8 mouse cellular contexts compared by ENCODE assay signal in the genomic region with DNA sequence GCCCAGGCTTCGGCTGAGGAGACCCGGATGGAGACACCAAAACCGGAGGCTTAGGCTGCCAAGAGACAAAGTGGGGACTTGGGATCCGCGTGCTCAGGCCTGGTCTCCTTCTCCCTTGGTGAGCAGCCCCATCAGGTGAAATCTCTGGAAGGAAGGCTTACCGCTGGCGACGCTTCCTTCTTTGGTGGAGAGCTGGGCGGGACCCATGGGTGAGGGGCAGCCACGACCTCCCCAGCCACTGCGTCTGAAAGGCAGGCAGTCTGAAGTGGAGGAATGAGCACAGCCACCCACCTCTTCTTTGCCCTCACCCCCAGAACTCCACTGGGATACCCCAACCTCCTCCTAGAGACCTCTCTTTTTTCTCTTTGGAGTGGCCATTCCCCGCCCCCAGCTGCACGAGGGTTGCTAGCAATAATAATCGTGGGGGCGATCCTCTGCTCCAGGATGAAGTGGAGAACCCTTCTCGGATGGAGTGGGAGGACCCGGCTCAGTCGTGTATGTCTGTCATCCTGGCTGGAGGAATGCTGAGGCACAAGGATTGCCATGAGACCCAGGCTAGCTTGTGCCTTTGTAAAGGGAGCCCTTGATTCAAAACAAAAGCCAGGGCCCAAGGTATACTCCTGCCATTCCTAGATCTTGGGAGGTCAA. TPM values are rescaled to one million over a fixed set of nuclear protein-coding genes. Genes with fewer than 3 reads are reported as not detected.
DNase-seq lines count a peak whose midpoint lies in the region; ATAC-seq and TF ChIP-seq lines count a peak whose summit lies in the region.

No protein-coding gene starts in this region.

- intact Hi-C loops in gastrocnemius, adult 2 months (cut with DNase I): loop anchor here (5.0 kb wide), 1 partner anchor 62 kb away; no protein-coding TSS in a partner anchor
- intact Hi-C loops in gastrocnemius, postnatal 36 days (cut with DNase I): no loop called here

- 11% methylated on average over 18 of the region's 18 CpGs for WGBS in neural tube, embryonic 11.5 days
- 12% methylated on average over 18 of the region's 18 CpGs for WGBS in intestine, embryonic 15.5 days
- 8% methylated on average over 18 of the region's 18 CpGs for WGBS in neural tube, embryonic 15.5 days

- no peak for TF ChIP-seq CTCF in gastrocnemius, adult 2 months (IDR thresholded peaks at IDR 0.05)

- DNase-seq in gastrocnemius, adult 2 months: peak; percentile 20
- no peak for DNase-seq in gastrocnemius, adult 8-10 months (ENCODE audit: low spot score in 2 of 2)
- DNase-seq in neural tube, embryonic 11.5 days (ENCODE audit: low spot score): no peak
- DNase-seq in neural tube, embryonic 10.5 days (ENCODE audit: extremely low spot score, low spot score): no peak
- no peak for DNase-seq in gastrocnemius, postnatal 36 days

- H3K4me3 ChIP-seq in gastrocnemius, adult 2 months: peak overlapping the region; percentile 74
- H3K4me3 ChIP-seq in neural tube, embryonic 11.5 days (ENCODE audit: low read depth, low read length): no peak overlapping the region
- peak overlapping the region; percentile 16 for H3K4me3 ChIP-seq in intestine, embryonic 15.5 days (replicated peaks)
- H3K4me3 ChIP-seq in neural tube, embryonic 15.5 days (replicated peaks): peak overlapping the region; percentile 14

- H3K9me3 ChIP-seq in neural tube, embryonic 11.5 days (ENCODE audit: control insufficient read depth, low read length): no peaks in the 10 kb centered on the region
- no peaks in the 10 kb centered on the region for H3K9me3 ChIP-seq in intestine, embryonic 15.5 days
- no peaks in the 10 kb centered on the region for H3K9me3 ChIP-seq in neural tube, embryonic 15.5 days (replicated peaks)

- H3K27ac ChIP-seq in gastrocnemius, adult 2 months: peak overlapping the region; percentile 82
- H3K27ac ChIP-seq in neural tube, embryonic 11.5 days (ENCODE audit: low read depth, low read length): no peak overlapping the region
- H3K27ac ChIP-seq in intestine, embryonic 15.5 days: no peak overlapping the region
- H3K27ac ChIP-seq in neural tube, embryonic 15.5 days (replicated peaks): no peak overlapping the region

- peaks cover 21% of the 10 kb centered on the region for H3K27me3 ChIP-seq in neural tube, embryonic 11.5 days (ENCODE audit: control insufficient read depth, insufficient read depth, low read length)
- H3K27me3 ChIP-seq in intestine, embryonic 15.5 days (replicated peaks): peaks cover 21% of the 10 kb centered on the region; the same call in 1 of the 2 replicates
- peaks cover 27% of the 10 kb centered on the region for H3K27me3 ChIP-seq in neural tube, embryonic 15.5 days (replicated peaks)

- peaks cover 25% of the 10 kb centered on the region for H3K4me1 ChIP-seq in neural tube, embryonic 11.5 days (ENCODE audit: control insufficient read depth, insufficient read depth, low read length)
- H3K4me1 ChIP-seq in intestine, embryonic 15.5 days (replicated peaks): peaks cover 42% of the 10 kb centered on the region
- H3K4me1 ChIP-seq in neural tube, embryonic 15.5 days: peaks cover 37% of the 10 kb centered on the region

- ATAC-seq in neural tube, embryonic 11.5 days (ENCODE audit: insufficient read depth, low FRiP score, low TSS enrichment): no peak
- ATAC-seq in intestine, embryonic 15.5 days: no peak
- ATAC-seq in neural tube, embryonic 15.5 days (ENCODE audit: low FRiP score): no peak
- ATAC-seq in monocyte, adult 5-6 weeks (replicated peaks; ENCODE audit: insufficient number of reproducible peaks, low FRiP score, low TSS enrichment, poor library complexity, severe bottlenecking): no peak

- peak overlapping the region; percentile 39 for H3K9ac ChIP-seq in neural tube, embryonic 11.5 days (ENCODE audit: low read length)
- peak overlapping the region; percentile 27; the same call in 1 of the 2 replicates for H3K9ac ChIP-seq in intestine, embryonic 15.5 days
- H3K9ac ChIP-seq in neural tube, embryonic 15.5 days (replicated peaks): peak overlapping the region; percentile 40

- peak overlapping the region; percentile 32 for H3K4me2 ChIP-seq in neural tube, embryonic 11.5 days (ENCODE audit: low read depth)
- H3K4me2 ChIP-seq in intestine, embryonic 15.5 days (replicated peaks): peak overlapping the region; percentile 50
- H3K4me2 ChIP-seq in neural tube, embryonic 15.5 days: peak overlapping the region; percentile 98

- peaks cover 6% of the 10 kb centered on the region for H3K36me3 ChIP-seq in neural tube, embryonic 11.5 days (ENCODE audit: control insufficient read depth, insufficient read depth, low read length)
- peaks cover 10% of the 10 kb centered on the region for H3K36me3 ChIP-seq in intestine, embryonic 15.5 days
- peaks cover 13% of the 10 kb centered on the region for H3K36me3 ChIP-seq in neural tube, embryonic 15.5 days

RNA-seq across cellular contexts. Expression of gene Amh, which starts 4.1 kb away (rescaled TPM):
- under 1 TPM; 0.38 to 0.98 TPM for total RNA-seq in gastrocnemius, adult 2 months (2021)
- total RNA-seq in gastrocnemius, adult 8-10 months (2022): under 1 TPM in 3 of 4 experiments, not detected in 1; 0.22 to 0.40 (median 0.24) TPM
- polyA plus RNA-seq in neural tube, embryonic 11.5 days (2014; fragmentation: Nextera tagmentation; extraction: Ambion mirVana): not detected in 2 replicates
- polyA plus RNA-seq in intestine, embryonic 15.5 days (2015; fragmentation: Nextera tagmentation; extraction: Ambion mirVana): not detected in 2 replicates
- not detected in 2 replicates for polyA plus RNA-seq in neural tube, embryonic 15.5 days (2015; fragmentation: Nextera tagmentation; extraction: Ambion mirVana)
- total RNA-seq in gastrocnemius, postnatal 36 days (2021): under 1 TPM; 0.25 to 0.41 TPM
- total RNA-seq in monocyte, adult 5-6 weeks (2017): not detected in 3 replicates

RNA-seq across cellular contexts. Expression of gene Jsrp1, which starts 4.2 kb away (rescaled TPM):
- 100 to 1,000 TPM; 397 to 414 TPM for total RNA-seq in gastrocnemius, adult 2 months (2021)
- 100 to 1,000 TPM; 455 to 508 (median 490) TPM for total RNA-seq in gastrocnemius, adult 8-10 months (2022)
- polyA plus RNA-seq in neural tube, embryonic 11.5 days (2014; fragmentation: Nextera tagmentation; extraction: Ambion mirVana): 1.6 and 1.9 TPM in 2 replicates
- polyA plus RNA-seq in intestine, embryonic 15.5 days (2015; fragmentation: Nextera tagmentation; extraction: Ambion mirVana): 0.88 and 1.2 TPM in 2 replicates
- 1.2 and 2.5 TPM in 2 replicates for polyA plus RNA-seq in neural tube, embryonic 15.5 days (2015; fragmentation: Nextera tagmentation; extraction: Ambion mirVana)
- total RNA-seq in gastrocnemius, postnatal 36 days (2021): 100 to 1,000 TPM; 387 to 405 TPM
- total RNA-seq in monocyte, adult 5-6 weeks (2017): not detected in 3 replicates

RNA-seq across cellular contexts. Expression of gene Plekhj1, which starts 10.7 kb away (rescaled TPM):
- 10 to 100 TPM; 22.3 to 29.8 TPM for total RNA-seq in gastrocnemius, adult 2 months (2021)
- total RNA-seq in gastrocnemius, adult 8-10 months (2022): 10 to 100 TPM; 24.2 to 34.4 (median 32.0) TPM
- polyA plus RNA-seq in neural tube, embryonic 11.5 days (2014; fragmentation: Nextera tagmentation; extraction: Ambion mirVana): 150 and 153 TPM in 2 replicates
- 132 and 133 TPM in 2 replicates for polyA plus RNA-seq in intestine, embryonic 15.5 days (2015; fragmentation: Nextera tagmentation; extraction: Ambion mirVana)
- 135 and 146 TPM in 2 replicates for polyA plus RNA-seq in neural tube, embryonic 15.5 days (2015; fragmentation: Nextera tagmentation; extraction: Ambion mirVana)
- total RNA-seq in gastrocnemius, postnatal 36 days (2021): 10 to 100 TPM; 21.6 to 22.5 TPM
- total RNA-seq in monocyte, adult 5-6 weeks (2017): 29.4 to 59.3 TPM (median 41.3 TPM) in 3 replicates

RNA-seq across cellular contexts. Expression of gene Sf3a2, which starts 11.1 kb away (rescaled TPM):
- 10 to 100 TPM; 28.9 to 29.1 TPM for total RNA-seq in gastrocnemius, adult 2 months (2021)
- 10 to 100 TPM; 26.0 to 33.2 (median 29.9) TPM for total RNA-seq in gastrocnemius, adult 8-10 months (2022)
- polyA plus RNA-seq in neural tube, embryonic 11.5 days (2014; fragmentation: Nextera tagmentation; extraction: Ambion mirVana): 96.6 and 101 TPM in 2 replicates
- polyA plus RNA-seq in intestine, embryonic 15.5 days (2015; fragmentation: Nextera tagmentation; extraction: Ambion mirVana): 63.7 and 69.7 TPM in 2 replicates
- 53.3 and 59.8 TPM in 2 replicates for polyA plus RNA-seq in neural tube, embryonic 15.5 days (2015; fragmentation: Nextera tagmentation; extraction: Ambion mirVana)
- 10 to 100 TPM; 23.1 to 29.4 TPM for total RNA-seq in gastrocnemius, postnatal 36 days (2021)
- total RNA-seq in monocyte, adult 5-6 weeks (2017): 9.4 to 23.3 TPM (median 10.7 TPM) in 3 replicates

RNA-seq across cellular contexts. Expression of gene Oaz1, which starts 17.3 kb away (rescaled TPM):
- 100 to 1,000 TPM; 579 to 691 TPM for total RNA-seq in gastrocnemius, adult 2 months (2021)
- 1,000 to 10,000 TPM in 1 of 4 experiments, 100 to 1,000 TPM in 3; 735 to 1,031 (median 850) TPM for total RNA-seq in gastrocnemius, adult 8-10 months (2022)
- 1,810 and 1,847 TPM in 2 replicates for polyA plus RNA-seq in neural tube, embryonic 11.5 days (2014; fragmentation: Nextera tagmentation; extraction: Ambion mirVana)
- 1,393 and 1,601 TPM in 2 replicates for polyA plus RNA-seq in intestine, embryonic 15.5 days (2015; fragmentation: Nextera tagmentation; extraction: Ambion mirVana)
- polyA plus RNA-seq in neural tube, embryonic 15.5 days (2015; fragmentation: Nextera tagmentation; extraction: Ambion mirVana): 1,221 and 1,325 TPM in 2 replicates
- 100 to 1,000 TPM; 611 to 682 TPM for total RNA-seq in gastrocnemius, postnatal 36 days (2021)
- total RNA-seq in monocyte, adult 5-6 weeks (2017): 242 to 281 TPM (median 259 TPM) in 3 replicates

Comparison
In these comparisons a context has a peak if more than half of its experiments do, and no peak if none do; other contexts are left out.
1. H3K4me2 ChIP-seq: peak in every context shown above with its lines; median percentile 98 in neural tube, embryonic 15.5 days; 50 in intestine, embryonic 15.5 days; 32 in neural tube, embryonic 11.5 days.
2. RNA of gene Jsrp1, which starts 4.2 kb away (total RNA-seq): 455 to 508 TPM in gastrocnemius, adult 8-10 months, 397 to 414 TPM in gastrocnemius, adult 2 months and 387 to 405 TPM in gastrocnemius, postnatal 36 days; not detected in monocyte, adult 5-6 weeks; every median in the first group is over 100 times any median in the second.
3. Peak in every context shown above with its lines, with median percentiles within 50 percentile points of each other: H3K9ac ChIP-seq.